Mouse (Mus musculus): ENCODE data around the gene Carnmt1.

DNA sequence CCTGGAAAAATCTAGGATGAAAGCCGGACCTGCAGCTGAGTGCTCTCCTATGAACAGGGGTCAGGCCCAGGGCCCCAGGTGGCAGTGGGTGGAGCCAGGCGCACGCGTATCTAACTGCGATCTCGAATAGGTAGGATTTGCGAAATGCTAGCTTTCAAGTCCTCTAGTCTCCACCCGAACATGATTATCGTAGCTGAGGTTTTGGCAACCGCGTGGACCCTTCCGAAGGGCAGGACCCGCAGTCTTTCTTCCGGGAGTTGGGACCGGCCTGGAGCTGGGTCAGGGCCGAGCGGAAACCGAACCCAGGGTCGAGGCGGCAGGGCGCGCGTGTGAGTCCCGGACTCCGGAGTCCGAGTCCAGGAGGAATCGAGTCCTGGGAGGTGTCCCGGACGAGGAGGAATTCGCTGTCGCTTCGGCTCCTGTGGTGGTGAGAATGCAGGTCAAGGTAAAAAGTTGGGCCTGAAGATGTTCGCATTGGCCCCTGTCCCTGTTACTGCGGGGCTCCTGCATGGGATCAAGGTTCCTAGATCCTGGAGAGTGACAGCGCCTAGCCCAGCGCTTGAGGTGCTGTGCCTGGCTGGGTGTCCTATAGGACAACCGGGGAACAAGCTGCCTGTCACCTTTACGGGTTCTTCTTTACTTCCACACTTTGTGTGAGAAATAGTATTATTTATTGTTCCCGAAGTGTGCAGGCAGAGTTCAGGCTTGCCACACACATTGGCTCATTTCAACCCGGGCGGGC, 79.2 kb downstream of the Carnmt1 start, which contains the start of gene Trpm6:
- TF ChIP-seq CTCF (IDR thresholded peaks at IDR 0.05; ENCODE audit: extremely low read depth, insufficient read length, insufficient replicate concordance, low read depth, low read length) (no peak), POLR2A (IDR thresholded peaks at IDR 0.05; ENCODE audit: low read depth, low read length) (no peak)
